Mouse (Mus musculus): ENCODE results near the gene Fmnl2. TPM values are rescaled to one million over a fixed set of nuclear protein-coding genes. Genes with fewer than 3 reads are reported as not detected.
A peak's percentile ranks its signal among the peaks of the same experiment; 100 is the strongest.

Gene Fmnl2
- polyA plus RNA-seq, 1 experiment from 2014 or later: 10.2 TPM

DNA sequence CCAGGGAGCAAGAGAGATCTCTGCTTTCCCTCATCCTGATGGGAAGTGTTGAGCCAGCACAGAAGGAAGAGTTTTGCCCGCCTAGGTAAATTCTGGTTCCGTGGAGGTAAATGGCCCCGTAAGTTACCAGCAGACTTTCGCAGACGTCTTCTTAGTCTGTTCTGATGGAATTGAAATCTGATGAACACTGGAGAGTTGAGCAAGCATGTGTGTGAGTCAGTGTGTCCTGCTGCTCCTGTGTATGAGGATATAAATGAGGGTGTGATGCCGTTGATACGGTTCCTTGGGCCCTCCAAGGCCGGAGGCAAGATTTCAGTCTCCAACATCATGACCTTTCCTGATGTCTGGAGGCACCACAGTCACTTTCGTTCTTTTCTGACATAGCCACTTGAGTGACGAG is 98.2 kb downstream of the Fmnl2 start:
- H3K4me2 ChIP-seq (replicated peaks; ENCODE audit: low read depth, low read length): no peak overlapping the region
- H3K27me3 ChIP-seq (ENCODE audit: control insufficient read depth, insufficient read depth, low read length): no peaks in the 10 kb centered on the region
- H3K4me3 ChIP-seq (ENCODE audit: low read depth, low read length): no peak overlapping the region
- no peak overlapping the region for H3K9ac ChIP-seq (replicated peaks; ENCODE audit: low read depth, low read length)
- no peaks in the 10 kb centered on the region for H3K36me3 ChIP-seq (ENCODE audit: control insufficient read depth, insufficient read depth, low read length)
- no peak overlapping the region for H3K27ac ChIP-seq (ENCODE audit: low read length)
- H3K9me3 ChIP-seq (ENCODE audit: control insufficient read depth, low read depth, low read length): no peaks in the 10 kb centered on the region
- WGBS: 87% methylated on average over 10 of the region's 10 CpGs
- no peak for ATAC-seq (ENCODE audit: insufficient number of reproducible peaks, insufficient read depth, low FRiP score, low read depth)
- peaks cover 31% of the 10 kb centered on the region for H3K4me1 ChIP-seq (ENCODE audit: control insufficient read depth, insufficient read depth, low read length)

- no peaks in the 10 kb centered on the region for H3K27me3 ChIP-seq (ENCODE audit: control insufficient read depth, insufficient read depth, low read length)
- no peak overlapping the region for H3K4me3 ChIP-seq (ENCODE audit: low read depth, low read length)
- no peak overlapping the region for H3K9ac ChIP-seq (replicated peaks; ENCODE audit: low read depth, low read length)
- peak overlapping the region; percentile 42; the same call in 1 of the 2 replicates for H3K4me2 ChIP-seq (replicated peaks; ENCODE audit: low read depth, low read length)
- no peak for ATAC-seq (ENCODE audit: insufficient number of reproducible peaks, insufficient read depth, low FRiP score, low read depth)
- 36% methylated on average over 8 of the region's 8 CpGs for WGBS
- H3K9me3 ChIP-seq (ENCODE audit: control insufficient read depth, low read depth, low read length): no peaks in the 10 kb centered on the region
- peak overlapping the region; percentile 80; the same call in 1 of the 2 replicates for H3K27ac ChIP-seq (ENCODE audit: low read length)
- no peaks in the 10 kb centered on the region for H3K36me3 ChIP-seq (ENCODE audit: control insufficient read depth, insufficient read depth, low read length)
- peaks cover 31% of the 10 kb centered on the region for H3K4me1 ChIP-seq (ENCODE audit: control insufficient read depth, insufficient read depth, low read length)
Observed at GRCm38 (mm10) chr2:52957771-52958534, 100.3 kb downstream of the Fmnl2 start.

- H3K4me1 ChIP-seq (ENCODE audit: control insufficient read depth, insufficient read depth, low read length): peaks cover 35% of the 10 kb centered on the region
- peak overlapping the region; percentile 18 for H3K4me3 ChIP-seq (ENCODE audit: low read depth, low read length)
- 0 out of 2 replicates have a peak overlapping the region, but pooled peaks have one; percentile 10 for H3K9ac ChIP-seq (replicated peaks; ENCODE audit: low read depth, low read length)
- H3K36me3 ChIP-seq (ENCODE audit: control insufficient read depth, insufficient read depth, low read length): no peaks in the 10 kb centered on the region
- ATAC-seq (ENCODE audit: insufficient number of reproducible peaks, insufficient read depth, low FRiP score, low read depth): peak; percentile 82
- H3K9me3 ChIP-seq (ENCODE audit: control insufficient read depth, low read depth, low read length): no peaks in the 10 kb centered on the region
- no peaks in the 10 kb centered on the region for H3K27me3 ChIP-seq (ENCODE audit: control insufficient read depth, insufficient read depth, low read length)
- 3% methylated on average over 15 of the region's 15 CpGs for WGBS
- H3K4me2 ChIP-seq (replicated peaks; ENCODE audit: low read depth, low read length): peak overlapping the region; percentile 42
- peak overlapping the region; percentile 80 for H3K27ac ChIP-seq (ENCODE audit: low read length)
Observed at GRCm38 (mm10) chr2:52958535-52959290, 101.1 kb downstream of the Fmnl2 start.

- Histone ChIP-seq H3K36me3 (ENCODE audit: control insufficient read depth, insufficient read depth, low read length) (no peaks in the 10 kb centered on the region), H3K4me3 (ENCODE audit: low read depth, low read length) (peak overlapping the region; percentile 18), H3K4me2 (replicated peaks; ENCODE audit: low read depth, low read length) (peak overlapping the region; percentile 42), H3K9me3 (ENCODE audit: control insufficient read depth, low read depth, low read length) (no peaks in the 10 kb centered on the region), H3K4me1 (ENCODE audit: control insufficient read depth, insufficient read depth, low read length) (peaks cover 35% of the 10 kb centered on the region), H3K27ac (ENCODE audit: low read length) (peak overlapping the region; percentile 80), H3K9ac (replicated peaks; ENCODE audit: low read depth, low read length) (0 out of 2 replicates have a peak overlapping the region, but pooled peaks have one; percentile 10), H3K27me3 (ENCODE audit: control insufficient read depth, insufficient read depth, low read length) (no peaks in the 10 kb centered on the region)
- ATAC-seq (ENCODE audit: insufficient number of reproducible peaks, insufficient read depth, low FRiP score, low read depth): 0 out of 2 replicates have a peak, but pooled peaks have one; percentile 19
Observed at GRCm38 (mm10) chr2:52959291-52959621, 101.6 kb downstream of the Fmnl2 start.

DNA sequence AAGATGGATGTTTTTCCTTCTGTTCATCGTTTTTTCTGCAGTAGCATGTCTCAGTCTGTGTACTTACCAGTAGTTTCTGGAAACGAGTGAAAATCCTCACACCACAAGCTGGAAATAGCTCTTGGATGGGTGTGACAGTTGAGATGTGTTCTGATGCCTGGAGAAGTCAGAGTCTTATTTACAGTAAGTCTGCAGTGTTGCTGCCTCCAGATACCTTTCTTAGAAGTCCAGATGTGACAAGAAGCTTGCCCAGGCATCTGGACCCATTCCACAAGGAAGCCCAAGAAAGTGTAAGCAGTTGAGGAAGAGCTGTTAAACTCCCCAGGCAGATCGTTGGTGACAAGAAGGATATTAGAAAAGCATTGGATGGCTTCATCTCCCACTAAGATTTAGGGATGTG is 102.3 kb downstream of the Fmnl2 start:
- H3K4me1 ChIP-seq (ENCODE audit: control insufficient read depth, insufficient read depth, low read length): peaks cover 39% of the 10 kb centered on the region
- H3K4me2 ChIP-seq (replicated peaks; ENCODE audit: low read depth, low read length): no peak overlapping the region
- 20% methylated on average over 3 of the region's 3 CpGs for WGBS
- H3K9ac ChIP-seq (replicated peaks; ENCODE audit: low read depth, low read length): no peak overlapping the region
- no peak for ATAC-seq (ENCODE audit: insufficient number of reproducible peaks, insufficient read depth, low FRiP score, low read depth)
- peak overlapping the region; percentile 79 for H3K27ac ChIP-seq (ENCODE audit: low read length)
- H3K27me3 ChIP-seq (ENCODE audit: control insufficient read depth, insufficient read depth, low read length): no peaks in the 10 kb centered on the region
- no peak overlapping the region for H3K4me3 ChIP-seq (ENCODE audit: low read depth, low read length)
- H3K36me3 ChIP-seq (ENCODE audit: control insufficient read depth, insufficient read depth, low read length): no peaks in the 10 kb centered on the region
- no peaks in the 10 kb centered on the region for H3K9me3 ChIP-seq (ENCODE audit: control insufficient read depth, low read depth, low read length)

DNA sequence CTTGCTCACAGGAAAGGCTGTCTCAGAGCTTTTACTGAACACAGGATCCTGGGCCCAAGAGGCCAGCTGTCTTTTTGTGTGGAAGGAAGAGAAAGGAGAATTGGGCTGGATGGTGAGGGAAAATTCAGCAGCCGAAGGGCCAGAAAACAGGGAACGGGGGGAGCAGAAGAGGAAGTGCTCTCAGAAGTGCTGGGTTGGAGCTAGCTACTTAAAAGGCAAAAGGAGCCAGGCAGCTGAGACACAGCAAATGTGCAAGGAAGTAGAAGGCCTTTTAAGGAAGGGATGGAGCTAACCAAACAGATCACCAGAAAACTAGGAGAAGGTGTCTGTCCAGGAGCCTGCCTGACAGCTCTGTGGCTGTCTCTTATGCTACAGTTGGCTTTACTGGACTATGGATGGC is 103.0 kb downstream of the Fmnl2 start:
- no peak overlapping the region for H3K4me2 ChIP-seq (replicated peaks; ENCODE audit: low read depth, low read length)

DNA sequence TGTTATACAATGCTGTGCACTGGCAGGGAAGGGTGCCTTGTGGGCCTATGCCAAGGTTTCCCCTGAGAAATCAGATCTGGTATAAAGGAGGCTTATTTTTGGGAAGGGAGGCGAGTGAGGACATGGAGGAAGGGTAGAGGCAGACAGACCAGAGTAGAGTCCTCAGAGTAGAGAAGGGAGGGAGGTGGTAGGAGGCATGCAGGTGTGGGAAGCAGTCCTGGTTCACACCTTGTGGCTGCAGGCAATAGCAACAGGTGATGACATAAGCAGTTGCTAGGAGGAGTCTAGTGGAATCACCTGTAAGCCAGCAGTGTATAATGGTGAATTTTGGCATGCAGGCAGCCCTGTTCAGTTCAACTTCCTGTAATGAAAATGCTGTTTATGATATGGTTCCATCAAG is 105.8 kb downstream of the Fmnl2 start:
- Histone ChIP-seq H3K9me3 (ENCODE audit: control insufficient read depth, low read depth, low read length) (no peaks in the 10 kb centered on the region), H3K9ac (replicated peaks; ENCODE audit: low read depth, low read length) (no peak overlapping the region), H3K4me2 (replicated peaks; ENCODE audit: low read depth, low read length) (no peak overlapping the region), H3K4me1 (ENCODE audit: control insufficient read depth, insufficient read depth, low read length) (peaks cover 32% of the 10 kb centered on the region), H3K27ac (ENCODE audit: low read length) (no peak overlapping the region), H3K4me3 (ENCODE audit: low read depth, low read length) (no peak overlapping the region), H3K36me3 (ENCODE audit: control insufficient read depth, insufficient read depth, low read length) (no peaks in the 10 kb centered on the region), H3K27me3 (ENCODE audit: control insufficient read depth, insufficient read depth, low read length) (no peaks in the 10 kb centered on the region)
- ATAC-seq (ENCODE audit: insufficient number of reproducible peaks, insufficient read depth, low FRiP score, low read depth): 0 out of 2 replicates have a peak, but pooled peaks have one; percentile 29
- 72% methylated on average over 1 of the region's 1 CpGs for WGBS

More for the DNA sequence above, 103.0 kb downstream of the Fmnl2 start:
- no peak overlapping the region for H3K4me3 ChIP-seq (ENCODE audit: low read depth, low read length)
- WGBS: 34% methylated on average over 2 of the region's 2 CpGs
- H3K9me3 ChIP-seq (ENCODE audit: control insufficient read depth, low read depth, low read length): no peaks in the 10 kb centered on the region
- no peaks in the 10 kb centered on the region for H3K27me3 ChIP-seq (ENCODE audit: control insufficient read depth, insufficient read depth, low read length)
- no peaks in the 10 kb centered on the region for H3K36me3 ChIP-seq (ENCODE audit: control insufficient read depth, insufficient read depth, low read length)
- no peak for ATAC-seq (ENCODE audit: insufficient number of reproducible peaks, insufficient read depth, low FRiP score, low read depth)
- H3K4me1 ChIP-seq (ENCODE audit: control insufficient read depth, insufficient read depth, low read length): peaks cover 44% of the 10 kb centered on the region
- no peak overlapping the region for H3K9ac ChIP-seq (replicated peaks; ENCODE audit: low read depth, low read length)
- H3K27ac ChIP-seq (ENCODE audit: low read length): peak overlapping the region; percentile 79

GRCm38 (mm10) chr2:52964386-52964928 is 106.8 kb downstream of the Fmnl2 start:
- Histone ChIP-seq H3K27me3 (ENCODE audit: control insufficient read depth, insufficient read depth, low read length) (no peaks in the 10 kb centered on the region), H3K9me3 (ENCODE audit: control insufficient read depth, low read depth, low read length) (no peaks in the 10 kb centered on the region), H3K36me3 (ENCODE audit: control insufficient read depth, insufficient read depth, low read length) (no peaks in the 10 kb centered on the region), H3K9ac (replicated peaks; ENCODE audit: low read depth, low read length) (no peak overlapping the region), H3K4me1 (ENCODE audit: control insufficient read depth, insufficient read depth, low read length) (peaks cover 26% of the 10 kb centered on the region), H3K4me3 (ENCODE audit: low read depth, low read length) (no peak overlapping the region), H3K27ac (ENCODE audit: low read length) (no peak overlapping the region), H3K4me2 (replicated peaks; ENCODE audit: low read depth, low read length) (no peak overlapping the region)
- WGBS: 55% methylated on average over 7 of the region's 7 CpGs
- ATAC-seq (ENCODE audit: insufficient number of reproducible peaks, insufficient read depth, low FRiP score, low read depth): no peak

Measured in stomach, embryonic 14.5 days (tissue).